Mouse (Mus musculus) thymus, adult 2 months (tissue): ENCODE measurements around the gene Rps26.

Experiments
- CTCF ChIP-seq: fragments of 200-500 bp; IDR thresholded peaks from 2 replicates; pipeline ENCODE4 v1.5.1; 2012; ENCODE audit warnings: mild to moderate bottlenecking, control low read depth, low read length, moderate library complexity, borderline replicate concordance; ENCODE audit not compliant: control insufficient read depth, poor library complexity, insufficient read depth; ENCODE audit errors: extremely low read depth
- POLR2A ChIP-seq: fragments of 200-500 bp; IDR thresholded peaks from 2 replicates; pipeline ENCODE4 v1.6.1; 2012; ENCODE audit warnings: mild to moderate bottlenecking, low read length, control low read depth, moderate library complexity; ENCODE audit not compliant: control insufficient read depth, poor library complexity, insufficient read depth; ENCODE audit errors: extremely low read depth

GRCm38 (mm10) chr10:128584386-128584785 is 42.2 kb downstream of the Rps26 start:
- TF ChIP-seq CTCF (no peak), POLR2A (no peak)
